Mouse (Mus musculus) adrenal gland, postnatal 0 days (tissue): ENCODE results near the gene Btbd35f25. TPM values are rescaled to one million over a fixed set of nuclear protein-coding genes. Genes with fewer than 3 reads are reported as not detected.

Experiments used
- polyA plus RNA-seq: library from polyadenylated mRNA; unstranded; fragments of >200 nt; fragmentation: Nextera tagmentation; extraction: Ambion mirVana; gene quantifications from 2 replicates; pipeline ENCODE4 v1.2.1, GENCODE M21; 2015

Btbd35f25 gene
- not detected in 2 replicates for polyA plus RNA-seq

GRCm38 (mm10) chrX:31717056-31717455 lies at the start of gene Btbd35f25:
Gene Btbd35f25 (minus strand): TSS chrX:31717156.

Other genes starting within 250 kb of the Btbd35f25 start
- gene Gm21883, start 142.9 kb downstream of the Btbd35f25 start, polyA plus RNA-seq, result not detected in 2 replicates
- gene Spin2e, start 98.2 kb downstream of the Btbd35f25 start, polyA plus RNA-seq, result not detected in 2 replicates
- gene Gm21637, start 244.9 kb upstream of the Btbd35f25 start, polyA plus RNA-seq, result not detected in 2 replicates